ENCODE assay signal across 9 mouse cellular contexts in the genomic region with DNA sequence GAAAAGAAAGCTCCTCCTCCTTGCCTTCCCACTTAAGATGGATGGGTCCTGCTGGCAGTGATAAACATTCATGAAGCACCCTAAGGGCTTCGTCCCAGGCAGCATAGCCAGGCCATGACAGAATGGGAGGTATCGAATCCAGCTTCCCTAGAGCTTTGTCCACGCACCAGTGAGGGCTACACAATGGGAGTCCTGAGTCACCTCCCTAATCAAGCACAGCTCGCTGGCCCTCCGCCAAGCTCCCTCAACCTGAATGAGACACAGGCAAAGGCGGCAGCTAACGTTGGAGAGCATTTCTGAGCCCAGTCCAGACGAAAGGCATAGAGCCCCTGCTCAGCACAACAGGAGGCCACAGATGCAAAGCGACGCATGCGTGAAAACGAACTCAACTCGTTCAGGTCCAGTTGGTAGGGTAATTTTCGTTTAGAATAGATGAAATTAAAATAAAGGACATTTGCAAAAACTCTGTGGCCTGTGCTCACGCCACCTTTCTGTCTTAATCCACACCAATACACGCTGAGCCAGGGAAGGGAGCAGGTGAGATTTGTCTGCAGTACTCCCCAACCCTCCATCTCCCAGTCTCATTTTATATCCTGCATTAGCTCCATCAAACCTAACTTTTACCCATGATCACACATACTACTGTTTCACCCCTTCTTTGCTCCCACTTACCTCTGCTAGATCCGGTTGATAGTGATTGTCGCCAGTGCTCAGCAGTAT.
DNase-seq lines count a peak whose midpoint lies in the region; ATAC-seq lines count a peak whose summit lies in the region.
"Had no signal": no experiment of that assay in that cellular context is flagged by ENCODE, and none has a peak within 500 bp of the region (broad histone marks: within the 10 kb centered on the region; RNA-seq: fewer than 3 reads in every experiment).

No protein-coding gene starts in this region.

- peak overlapping the region; percentile 53; the same call in 1 of the 2 replicates for H3K27ac ChIP-seq in embryonic facial prominence, embryonic 14.5 days (replicated peaks; ENCODE audit: low read depth, low read length)
- H3K27ac ChIP-seq in limb, embryonic 13.5 days: no peak overlapping the region
- H3K27ac ChIP-seq in neural tube, embryonic 13.5 days (replicated peaks): peak overlapping the region; percentile 73
- H3K27ac ChIP-seq: liver, embryonic 13.5 days had no signal

- H3K4me3 ChIP-seq in embryonic facial prominence, embryonic 14.5 days (ENCODE audit: low read depth, low read length): peak overlapping the region; percentile 13
- peak overlapping the region; percentile 7; the same call in 1 of the 2 replicates for H3K4me3 ChIP-seq in limb, embryonic 13.5 days
- peak overlapping the region; percentile 7; the same call in 1 of the 2 replicates for H3K4me3 ChIP-seq in neural tube, embryonic 13.5 days
- H3K4me3 ChIP-seq: liver, embryonic 13.5 days had no signal

- ATAC-seq in embryonic facial prominence, embryonic 14.5 days (ENCODE audit: low read depth): peak; percentile 89
- ATAC-seq in limb, embryonic 13.5 days (ENCODE audit: low FRiP score, low read depth): peak; percentile 51; the same call in 1 of the 2 replicates
- ATAC-seq in neural tube, embryonic 13.5 days (ENCODE audit: low read depth): peak; percentile 90
- no peak for ATAC-seq in megakaryocyte-erythroid progenitor cell, adult 5-6 weeks (replicated peaks; ENCODE audit: low FRiP score, low TSS enrichment, poor library complexity, severe bottlenecking)

- WGBS in embryonic facial prominence, embryonic 14.5 days: 22% methylated on average over 18 of the region's 18 CpGs
- 25% methylated on average over 18 of the region's 18 CpGs for WGBS in limb, embryonic 13.5 days
- 21% methylated on average over 18 of the region's 18 CpGs for WGBS in neural tube, embryonic 13.5 days

- peak; percentile 28 for DNase-seq in ZHBTc4 (ENCODE audit: low read depth, low spot score)
- DNase-seq in adrenal gland, postnatal 36 days: peak; percentile 77 to 79
- peak; percentile 82 for DNase-seq in embryonic facial prominence, embryonic 14.5 days (ENCODE audit: low spot score)
- DNase-seq in heart, postnatal 14 days: peak; percentile 55 to 66
- DNase-seq in layer of hippocampus, adult 9-10 months (ENCODE audit: low spot score): no peak
- DNase-seq: liver, embryonic 13.5 days had no signal

- H3K36me3 ChIP-seq in embryonic facial prominence, embryonic 14.5 days (ENCODE audit: control insufficient read depth, insufficient read depth, low read length): no peaks in the 10 kb centered on the region
- H3K36me3 ChIP-seq in limb, embryonic 13.5 days: no peaks in the 10 kb centered on the region
- H3K36me3 ChIP-seq in neural tube, embryonic 13.5 days: no peaks in the 10 kb centered on the region
- H3K36me3 ChIP-seq: liver, embryonic 13.5 days had no signal

- no peaks in the 10 kb centered on the region for H3K4me1 ChIP-seq in embryonic facial prominence, embryonic 14.5 days (ENCODE audit: control insufficient read depth, insufficient read depth, low read length)
- H3K4me1 ChIP-seq in limb, embryonic 13.5 days: peaks cover 11% of the 10 kb centered on the region
- peaks cover 18% of the 10 kb centered on the region for H3K4me1 ChIP-seq in neural tube, embryonic 13.5 days (replicated peaks)
- H3K4me1 ChIP-seq: liver, embryonic 13.5 days had no signal

- peak overlapping the region; percentile 43 for H3K4me2 ChIP-seq in embryonic facial prominence, embryonic 14.5 days (ENCODE audit: low read depth, low read length)
- H3K4me2 ChIP-seq in limb, embryonic 13.5 days (replicated peaks): peak overlapping the region; percentile 50
- H3K4me2 ChIP-seq in neural tube, embryonic 13.5 days: peak overlapping the region; percentile 45
- H3K4me2 ChIP-seq: liver, embryonic 13.5 days had no signal

- H3K9ac ChIP-seq in embryonic facial prominence, embryonic 14.5 days (ENCODE audit: low read depth, low read length): no peak overlapping the region; the same call in 1 of the 2 replicates
- no peak overlapping the region for H3K9ac ChIP-seq in limb, embryonic 13.5 days
- peak overlapping the region; percentile 14 for H3K9ac ChIP-seq in neural tube, embryonic 13.5 days
- H3K9ac ChIP-seq: liver, embryonic 13.5 days had no signal

- H3K9me3 ChIP-seq in embryonic facial prominence, embryonic 14.5 days (ENCODE audit: control insufficient read depth, low read length): no peaks in the 10 kb centered on the region
- H3K9me3 ChIP-seq in limb, embryonic 13.5 days: no peaks in the 10 kb centered on the region
- H3K9me3 ChIP-seq in neural tube, embryonic 13.5 days: no peaks in the 10 kb centered on the region
- H3K9me3 ChIP-seq: liver, embryonic 13.5 days had no signal

- intact Hi-C loops in heart, postnatal 14 days (cut with DNase I): no loop called here

- no peaks in the 10 kb centered on the region for H3K27me3 ChIP-seq in embryonic facial prominence, embryonic 14.5 days (replicated peaks; ENCODE audit: control insufficient read depth, insufficient read depth, low read length)
- H3K27me3 ChIP-seq in limb, embryonic 13.5 days: no peaks in the 10 kb centered on the region
- no peaks in the 10 kb centered on the region; the same call in 1 of the 2 replicates for H3K27me3 ChIP-seq in neural tube, embryonic 13.5 days
- H3K27me3 ChIP-seq: liver, embryonic 13.5 days had no signal
